Mouse (Mus musculus): ENCODE results near the gene Dock3. TPM values are rescaled to one million over a fixed set of nuclear protein-coding genes. Genes with fewer than 3 reads are reported as not detected.

Gene Dock3
- total and polyA plus RNA-seq, 2 experiments from 2014 or later: 21.6 to 52.4 TPM

DNA sequence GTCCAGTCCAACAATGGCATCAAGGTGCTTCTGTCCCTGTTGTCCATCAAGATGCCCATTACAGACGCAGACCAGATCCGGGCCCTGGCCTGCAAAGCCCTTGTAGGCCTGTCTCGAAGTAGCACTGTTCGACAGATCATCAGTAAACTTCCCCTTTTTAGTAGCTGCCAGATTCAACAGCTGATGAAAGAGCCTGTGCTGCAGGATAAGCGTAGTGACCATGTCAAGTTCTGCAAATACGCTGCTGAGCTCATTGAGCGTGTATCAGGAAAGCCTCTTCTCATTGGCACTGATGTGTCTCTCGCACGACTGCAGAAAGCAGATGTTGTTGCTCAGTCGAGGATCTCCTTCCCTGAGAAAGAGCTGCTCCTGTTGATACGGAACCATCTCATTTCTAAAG lies 373.7 kb downstream of the Dock3 start:
- no peaks in the 10 kb centered on the region for H3K27me3 ChIP-seq (ENCODE audit: insufficient read depth, low read length)
- H3K36me3 ChIP-seq (ENCODE audit: insufficient read depth, low read length): peaks cover 46% of the 10 kb centered on the region
- ATAC-seq (no peak), DNase-seq (ENCODE audit: low spot score) (no peak)
- no peak overlapping the region for H3K4me3 ChIP-seq (ENCODE audit: low read length)
- no peaks in the 10 kb centered on the region for H3K9me3 ChIP-seq (ENCODE audit: low read length)
- WGBS: 92% methylated on average over 11 of the region's 11 CpGs
- no peak for TF ChIP-seq CTCF (IDR thresholded peaks at IDR 0.05; ENCODE audit: low read depth)
- no peak overlapping the region for H3K4me2 ChIP-seq (ENCODE audit: low read depth, low read length)
- no peak overlapping the region for H3K9ac ChIP-seq (replicated peaks; ENCODE audit: low read length)
- no peak overlapping the region for H3K27ac ChIP-seq
- no peaks in the 10 kb centered on the region for H3K4me1 ChIP-seq (ENCODE audit: insufficient read depth, low read length)

- Histone ChIP-seq H3K27me3 (ENCODE audit: insufficient read depth, low read length) (no peaks in the 10 kb centered on the region), H3K4me1 (ENCODE audit: insufficient read depth, low read length) (no peaks in the 10 kb centered on the region), H3K36me3 (ENCODE audit: insufficient read depth, low read length) (peaks cover 41% of the 10 kb centered on the region), H3K4me3 (ENCODE audit: low read length) (no peak overlapping the region), H3K9ac (replicated peaks; ENCODE audit: low read length) (no peak overlapping the region), H3K9me3 (ENCODE audit: low read length) (no peaks in the 10 kb centered on the region), H3K27ac (no peak overlapping the region), H3K4me2 (ENCODE audit: low read depth, low read length) (no peak overlapping the region)
- WGBS: 87% methylated on average over 3 of the region's 3 CpGs
- DNase-seq (ENCODE audit: low spot score) (no peak), ATAC-seq (no peak)
- no peak; the same call in 1 of the 2 replicates for TF ChIP-seq CTCF (IDR thresholded peaks at IDR 0.05; ENCODE audit: low read depth)
Observed at GRCm38 (mm10) chr9:106856664-106857063, 375.0 kb downstream of the Dock3 start.

Small RNA genes within 50 kb of the gene (microRNA-seq; reads per million reads assigned to microRNA genes)
- gene Gm22238: 0 to 0.18 reads per million in 2 experiments

Other genes with a start within 250 kb of the Dock3 start
- gene Mapkapk3, start 58.0 kb upstream of the Dock3 start, total RNA-seq (2014; rRNA removed): 3.5 and 3.8 TPM in 2 replicates
- 2.6 and 3.0 TPM in 2 replicates for gene Mapkapk3, start 58.0 kb upstream of the Dock3 start, polyA plus RNA-seq (2015; fragmentation: Nextera tagmentation; extraction: Ambion mirVana)
- 2.8 and 5.3 TPM in 2 replicates for gene Cish, start 64.1 kb upstream of the Dock3 start, total RNA-seq (2014; rRNA removed)
- gene Cish, start 64.1 kb upstream of the Dock3 start, polyA plus RNA-seq (2015; fragmentation: Nextera tagmentation; extraction: Ambion mirVana): 8.6 and 8.8 TPM in 2 replicates
- gene Hemk1, start 106.4 kb upstream of the Dock3 start, total RNA-seq (2014; rRNA removed): 14.8 and 18.1 TPM in 2 replicates
- 13.6 and 16.4 TPM in 2 replicates for gene Hemk1, start 106.4 kb upstream of the Dock3 start, polyA plus RNA-seq (2015; fragmentation: Nextera tagmentation; extraction: Ambion mirVana)
- gene 6430571L13Rik, start 108.7 kb upstream of the Dock3 start, total RNA-seq (2014; rRNA removed): 12.5 and 27.7 TPM in 2 replicates
- 10.9 and 11.2 TPM in 2 replicates for gene 6430571L13Rik, start 108.7 kb upstream of the Dock3 start, polyA plus RNA-seq (2015; fragmentation: Nextera tagmentation; extraction: Ambion mirVana)
- gene Cacna2d2, start 167.7 kb upstream of the Dock3 start, total RNA-seq (2014; rRNA removed): 108 and 134 TPM in 2 replicates
- gene Cacna2d2, start 167.7 kb upstream of the Dock3 start, polyA plus RNA-seq (2015; fragmentation: Nextera tagmentation; extraction: Ambion mirVana): 7.1 and 7.6 TPM in 2 replicates